Mouse (Mus musculus) bone marrow macrophage, adult 2 months (primary cell): ENCODE data around the gene Rab31. TPM values are rescaled to one million over a fixed set of nuclear protein-coding genes. Genes with fewer than 3 reads are reported as not detected.

Source experiments
- H3K27ac ChIP-seq: 2 replicates; pipeline ENCODE4 v1.5.1; 2012; ENCODE audit warnings: low read depth, low read length; ENCODE audit not compliant: insufficient read depth
- H3K4me1 ChIP-seq: 2 replicates; pipeline ENCODE4 v1.6.1; 2012; ENCODE audit warnings: low read length; ENCODE audit not compliant: control insufficient read depth, insufficient read depth
- H3K4me3 ChIP-seq: 2 replicates; pipeline ENCODE4 v1.5.1; 2012; ENCODE audit warnings: mild to moderate bottlenecking, low read length, moderate library complexity; ENCODE audit not compliant: insufficient read depth
- CTCF ChIP-seq: IDR thresholded peaks from 2 replicates; pipeline ENCODE4 v1.5.1; 2012; ENCODE audit warnings: low read depth, mild to moderate bottlenecking, low read length, moderate library complexity
- POLR2A ChIP-seq: IDR thresholded peaks from 2 replicates; pipeline ENCODE4 v1.6.1; 2012; ENCODE audit warnings: mild to moderate bottlenecking, low read depth, low read length, borderline replicate concordance
- polyA plus RNA-seq: library from polyadenylated mRNA; stranded (reverse); fragments of >200 nt; gene quantifications from 2 replicates; pipeline ENCODE4 v1.2.4, GENCODE M21; 2012; ENCODE audit not compliant: missing spikeins, insufficient read depth, insufficient read length

Gene Rab31
- polyA plus RNA-seq, 1 experiment = 128 TPM

DNA sequence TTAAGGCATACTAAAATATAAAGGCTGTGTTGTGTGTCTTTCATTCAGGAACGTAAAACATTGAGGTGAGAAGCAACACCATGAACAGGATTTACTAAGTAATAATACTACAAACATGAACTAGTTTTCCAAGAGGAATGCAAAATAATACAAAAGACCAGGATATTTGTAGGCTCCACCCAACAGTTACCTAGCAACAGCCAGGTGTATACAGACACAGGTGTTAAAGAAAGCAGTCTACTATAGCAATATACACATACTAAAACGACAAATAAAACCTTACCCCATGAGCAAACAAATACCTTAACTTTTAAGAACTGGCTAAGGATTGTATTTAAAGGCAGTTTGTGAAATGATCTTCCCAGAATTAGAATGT is 164.3 kb downstream of the Rab31 start:
- Histone ChIP-seq H3K27ac (peak overlapping the region; percentile 51; the same call in 1 of the 2 replicates), H3K4me1 (peaks cover 47% of the 10 kb centered on the region), H3K4me3 (no peak overlapping the region)
- TF ChIP-seq POLR2A (no peak), CTCF (no peak)

DNA sequence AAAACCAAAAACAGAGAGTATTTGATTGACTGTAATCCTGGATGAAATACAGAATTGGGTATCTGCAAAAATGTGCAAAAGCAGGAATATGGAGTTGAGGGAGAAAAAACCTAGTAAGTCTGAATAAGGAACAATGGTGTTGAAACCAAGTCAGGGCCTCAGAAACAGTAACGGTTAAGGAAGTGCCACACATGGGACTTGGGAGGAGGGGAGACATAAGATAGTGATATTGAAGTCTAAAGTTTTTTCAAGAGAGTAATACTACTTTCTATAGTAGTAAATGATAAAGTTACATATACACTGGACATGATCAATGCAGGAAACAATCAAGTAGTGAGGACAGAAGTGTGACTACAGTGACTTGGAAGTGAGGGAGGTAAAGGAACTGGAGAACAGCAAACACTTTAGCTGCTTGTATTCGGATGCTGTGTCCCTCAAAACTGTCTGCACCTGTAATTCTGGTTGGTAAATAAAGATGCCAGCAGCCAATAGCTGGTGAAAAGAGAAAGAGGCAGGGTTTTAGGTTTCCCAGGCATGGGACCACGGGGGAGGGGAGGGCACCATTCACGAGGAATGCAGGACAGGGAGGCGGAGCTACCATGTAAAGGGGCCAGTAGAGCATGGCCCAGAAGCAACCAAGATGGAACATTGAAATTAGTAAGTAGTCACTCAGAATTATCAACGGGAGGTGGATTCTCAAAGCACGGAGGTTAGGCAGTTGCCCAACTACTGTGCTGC is 164.8 kb downstream of the Rab31 start:
- H3K4me1 ChIP-seq = peaks cover 47% of the 10 kb centered on the region
- no peak for TF ChIP-seq POLR2A
- no peak for TF ChIP-seq CTCF
- peak overlapping the region; percentile 19 for H3K4me3 ChIP-seq
- H3K27ac ChIP-seq = peak overlapping the region; percentile 60

DNA sequence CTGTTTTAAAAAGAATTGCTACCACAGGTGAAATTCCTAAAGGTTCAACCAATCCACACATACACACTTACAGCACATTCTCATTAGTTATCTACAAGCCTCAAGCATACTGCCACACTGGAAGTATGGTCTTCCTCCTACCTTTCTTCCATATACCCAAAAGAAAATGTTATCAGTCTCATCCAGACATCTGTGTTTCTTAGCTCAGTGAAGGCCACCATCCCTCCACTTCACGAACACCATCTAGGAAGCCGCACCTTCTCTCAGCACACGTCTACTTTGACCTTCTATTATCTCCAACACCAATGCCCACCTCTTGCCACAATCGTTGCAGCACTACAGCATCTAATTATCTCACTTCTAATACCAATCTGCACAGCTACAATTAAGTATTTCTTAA is 166.5 kb downstream of the Rab31 start:
- no peak overlapping the region for H3K27ac ChIP-seq
- no peak overlapping the region for H3K4me3 ChIP-seq
- no peak for TF ChIP-seq CTCF
- TF ChIP-seq POLR2A = no peak
- H3K4me1 ChIP-seq = peaks cover 51% of the 10 kb centered on the region

DNA sequence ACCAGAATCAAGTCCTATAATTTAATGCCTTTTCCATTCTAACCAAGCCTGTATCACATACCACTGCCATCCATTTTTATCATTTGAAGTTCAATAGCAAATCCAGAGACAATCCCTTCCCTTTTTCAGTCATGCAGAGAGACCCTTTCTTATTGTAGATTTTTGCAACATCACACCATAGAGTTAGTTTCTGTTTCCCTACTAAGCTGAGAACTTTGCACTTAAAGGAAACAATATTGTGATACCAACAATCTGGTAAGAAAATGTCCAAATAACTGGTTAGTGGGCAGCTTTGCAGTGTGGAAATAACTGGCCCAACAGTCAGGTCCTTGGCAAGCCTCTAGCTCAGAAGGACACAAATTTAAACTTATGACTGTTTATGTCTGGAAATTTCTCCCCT is 167.7 kb downstream of the Rab31 start:
- H3K4me3 ChIP-seq = no peak overlapping the region
- TF ChIP-seq POLR2A = no peak
- no peak for TF ChIP-seq CTCF
- peaks cover 51% of the 10 kb centered on the region for H3K4me1 ChIP-seq
- no peak overlapping the region for H3K27ac ChIP-seq

DNA sequence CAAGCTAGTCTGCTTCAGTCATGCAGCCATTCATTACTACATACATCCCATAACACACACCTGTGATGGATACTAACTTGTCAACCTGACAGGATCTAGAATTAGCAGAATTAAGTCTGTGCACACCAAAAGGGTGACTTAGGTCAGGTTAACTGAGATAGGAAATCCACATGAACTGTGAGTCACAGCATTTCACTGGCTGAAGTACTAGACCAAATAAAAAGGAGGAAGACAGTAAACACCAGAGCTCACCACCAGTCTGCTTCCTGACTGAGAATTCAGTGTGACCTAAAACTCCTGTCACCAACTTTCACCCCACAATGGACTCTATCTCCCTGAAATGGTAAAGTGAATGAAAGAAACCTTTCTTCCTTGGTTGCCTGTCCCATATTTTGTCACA is 168.2 kb downstream of the Rab31 start:
- no peak overlapping the region for H3K4me3 ChIP-seq
- H3K4me1 ChIP-seq = peaks cover 47% of the 10 kb centered on the region
- TF ChIP-seq CTCF (no peak), POLR2A (no peak)
- H3K27ac ChIP-seq = peak overlapping the region; percentile 13; the same call in 1 of the 2 replicates

Other genes starting within 250 kb of the Rab31 start
- gene Tmem232, start 232.0 kb downstream of the Rab31 start, polyA plus RNA-seq = not detected in 2 replicates
- gene Vapa, start 159.2 kb downstream of the Rab31 start, polyA plus RNA-seq = 145 and 149 TPM in 2 replicates
- not detected in 2 replicates for gene Txndc2, start 130.6 kb downstream of the Rab31 start, polyA plus RNA-seq
- 58.9 and 64.0 TPM in 2 replicates for gene Ppp4r1, start 9.8 kb upstream of the Rab31 start, polyA plus RNA-seq
- 61.3 and 69.7 TPM in 2 replicates for gene Ralbp1, start 113.0 kb upstream of the Rab31 start, polyA plus RNA-seq
- gene Twsg1, start 178.5 kb upstream of the Rab31 start, polyA plus RNA-seq = 15.8 and 16.1 TPM in 2 replicates